Mouse (Mus musculus) brown adipose tissue, adult 24 weeks (tissue): Measurements from ENCODE around the gene Vmn2r12. TPM values are rescaled to one million over a fixed set of nuclear protein-coding genes. Genes with fewer than 3 reads are reported as not detected.
"Not testable (repeated sequence)": the region's sequence is repeated elsewhere in the genome, so short reads cannot be mapped to it uniquely, and the experiment has no call there.

Experiments used
- H3K27ac ChIP-seq: fragments of 200-500 bp; replicated peaks from 2 replicates; pipeline ENCODE4 v1.5.1; 2012; ENCODE audit warnings: low read depth, mild to moderate bottlenecking, low read length
- H3K4me1 ChIP-seq: fragments of 200-500 bp; 2 replicates; pipeline ENCODE4 v1.6.1; 2012; ENCODE audit warnings: low read length, mixed read lengths; ENCODE audit not compliant: control insufficient read depth, insufficient read depth, insufficient read length
- H3K4me3 ChIP-seq: fragments of 200-500 bp; 2 replicates; pipeline ENCODE4 v1.5.1; 2012; ENCODE audit warnings: low read depth, mild to moderate bottlenecking, low read length, moderate library complexity; ENCODE audit not compliant: insufficient read depth
- polyA plus RNA-seq: library from polyadenylated mRNA; stranded (reverse); fragments of >200 nt; gene quantifications from 2 replicates; pipeline ENCODE4 v1.2.4, GENCODE M21; 2012; ENCODE audit not compliant: missing spikeins, insufficient read depth, insufficient read length

Vmn2r12 gene
- polyA plus RNA-seq: not detected in 2 replicates

DNA sequence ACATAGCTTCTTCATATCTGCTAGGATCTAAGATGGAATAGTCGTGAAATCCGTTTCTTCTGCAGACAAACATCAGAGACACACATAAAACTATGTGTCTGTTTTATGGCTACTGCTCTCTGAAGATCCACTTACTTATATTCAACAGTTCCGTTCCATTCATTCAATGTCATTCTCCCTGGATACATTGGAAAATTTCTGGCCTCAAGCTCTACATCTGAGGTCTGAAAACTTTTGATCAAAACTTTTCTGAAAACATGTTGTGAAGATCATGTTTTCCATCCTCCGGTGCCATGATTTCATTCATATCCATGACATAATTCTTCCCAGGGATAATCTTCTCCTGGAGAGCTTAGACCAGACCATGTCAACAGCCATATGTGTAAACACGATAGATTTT is at the start of gene Vmn2r12:
Gene Vmn2r12, minus strand, starts transcription at position 101 of the 400 bp plus-strand sequence.
- H3K27ac ChIP-seq, H3K4me3 ChIP-seq, H3K4me1 ChIP-seq: not testable (repeated sequence)

DNA sequence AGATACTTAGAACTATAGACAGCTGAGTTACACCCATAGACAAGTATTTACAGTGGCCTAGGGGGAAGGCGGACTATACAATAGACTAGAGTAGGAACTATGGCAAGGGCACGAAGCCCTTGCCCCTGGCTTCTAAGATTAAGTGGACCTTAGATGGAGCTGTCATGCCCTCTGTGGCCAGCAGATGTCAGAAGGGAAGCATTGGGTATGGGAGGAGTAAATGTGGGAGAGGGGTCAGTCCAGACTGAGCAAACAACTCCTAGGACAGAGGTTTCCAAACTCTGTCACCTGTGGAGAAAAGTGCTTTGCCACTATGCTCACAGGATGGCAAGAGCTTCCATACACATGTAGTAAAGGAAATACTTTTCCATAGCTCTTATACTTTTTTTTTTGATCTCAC is 41.8 kb upstream of the Vmn2r12 start:
- Histone ChIP-seq H3K27ac (no peak overlapping the region), H3K4me3 (no peak overlapping the region)

GRCm38 (mm10) chr5:109136731-109137130 is 39.0 kb upstream of the Vmn2r12 start:
- Histone ChIP-seq H3K4me1 (no peaks in the 10 kb centered on the region), H3K4me3 (no peak overlapping the region), H3K27ac (no peak overlapping the region)

More for the DNA sequence above, 41.8 kb upstream of the Vmn2r12 start:
- H3K4me1 ChIP-seq: no peaks in the 10 kb centered on the region

DNA sequence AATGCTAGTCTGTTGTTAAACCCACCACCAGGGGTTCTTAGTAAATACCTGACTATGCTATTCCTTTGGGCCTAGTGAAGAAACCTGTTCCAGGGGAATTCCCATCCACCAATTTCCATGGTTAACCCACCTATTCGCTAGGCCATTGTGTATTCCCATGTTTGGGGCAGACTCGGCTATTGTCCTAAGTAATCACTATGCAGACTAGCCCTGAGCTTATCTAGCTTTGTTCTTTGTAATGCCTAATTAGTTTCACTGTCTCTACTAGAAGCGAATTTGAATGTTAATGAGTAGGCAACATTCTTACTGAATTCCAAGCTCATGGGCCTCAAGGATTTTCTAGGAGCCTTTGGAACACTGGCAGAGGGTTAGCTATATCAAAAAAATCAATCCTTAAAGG is 1.3 kb downstream of the Vmn2r12 start:
- H3K4me1 ChIP-seq, H3K4me3 ChIP-seq, H3K27ac ChIP-seq: not testable (repeated sequence)

GRCm38 (mm10) chr5:109072016-109072415 is 25.7 kb downstream of the Vmn2r12 start:
- not testable (repeated sequence) for H3K27ac ChIP-seq, H3K4me3 ChIP-seq, H3K4me1 ChIP-seq

DNA sequence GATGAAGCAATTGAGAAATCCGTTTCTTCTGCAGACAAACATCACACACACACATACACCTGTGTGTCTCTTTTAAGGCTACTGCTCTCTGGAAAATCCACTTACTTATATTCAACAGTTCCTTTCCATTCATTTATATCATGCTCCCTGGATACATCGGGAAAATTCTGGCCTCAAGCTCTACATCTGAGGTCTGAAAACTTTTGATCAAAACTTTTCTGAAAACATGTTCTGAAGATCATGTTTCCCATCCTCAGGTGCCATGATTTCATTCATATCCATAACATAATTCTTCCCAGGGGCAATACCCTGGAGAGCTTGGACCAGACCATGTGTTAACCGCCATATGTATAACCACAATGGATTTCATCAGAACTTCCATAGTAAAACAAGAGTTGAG is 38.3 kb downstream of the Vmn2r12 start, which contains the start of gene Vmn2r11:
Gene Vmn2r11, minus strand, starts transcription at position 101 of the 400 bp plus-strand sequence.
- H3K4me3 ChIP-seq, H3K27ac ChIP-seq, H3K4me1 ChIP-seq: not testable (repeated sequence)

DNA sequence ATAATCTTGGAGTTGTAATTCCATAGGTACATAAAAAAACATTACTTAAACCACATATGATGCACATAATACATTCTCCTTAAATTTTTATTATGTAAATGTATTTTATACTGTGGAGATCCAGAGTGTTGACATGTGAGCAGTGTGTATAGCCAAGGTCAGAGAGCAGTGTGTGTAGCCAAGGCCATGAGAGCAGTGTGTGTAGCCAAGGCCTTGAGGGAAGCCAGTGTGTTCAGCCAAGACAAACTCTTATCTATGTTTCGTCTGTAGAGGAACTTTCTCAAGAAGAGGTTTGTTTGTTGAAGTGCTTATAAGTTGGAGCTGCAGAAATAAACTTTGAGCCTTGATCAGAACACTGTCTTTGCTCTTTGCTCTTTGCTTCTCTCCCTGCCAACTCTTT is 42.5 kb downstream of the Vmn2r12 start:
- Histone ChIP-seq H3K27ac (no peak overlapping the region), H3K4me1 (no peaks in the 10 kb centered on the region), H3K4me3 (no peak overlapping the region)

Other genes with a start within 250 kb of the Vmn2r12 start
- gene Vmn2r9, start 245.3 kb downstream of the Vmn2r12 start, polyA plus RNA-seq: not detected in 2 replicates
- gene Vmn2r10, start 91.4 kb downstream of the Vmn2r12 start, polyA plus RNA-seq: not detected in 2 replicates
- gene Vmn2r11, start 38.4 kb downstream of the Vmn2r12 start, polyA plus RNA-seq: not detected in 2 replicates
- not detected in 2 replicates for gene Vmn2r13, start 94.2 kb upstream of the Vmn2r12 start, polyA plus RNA-seq
- gene Vmn2r14, start 126.8 kb upstream of the Vmn2r12 start, polyA plus RNA-seq: not detected in 2 replicates
- not detected in 2 replicates for gene Vmn2r15, start 199.7 kb upstream of the Vmn2r12 start, polyA plus RNA-seq
- gene Vmn2r16, start 232.2 kb upstream of the Vmn2r12 start, polyA plus RNA-seq: not detected in 2 replicates